Mouse (Mus musculus) 416B (cell line): ENCODE measurements at regions not wholly inside any gene's neighbourhood (a gene's known extent, or its start where the extent isn't known, plus 50 kb on each side); places are given as distances from the start of the nearest gene placed in this dataset.

Source experiments
- DNase-seq: peaks from one replicate; pipeline ENCODE4 v3.0.0; 2011; ENCODE audit warnings: low read depth

DNA sequence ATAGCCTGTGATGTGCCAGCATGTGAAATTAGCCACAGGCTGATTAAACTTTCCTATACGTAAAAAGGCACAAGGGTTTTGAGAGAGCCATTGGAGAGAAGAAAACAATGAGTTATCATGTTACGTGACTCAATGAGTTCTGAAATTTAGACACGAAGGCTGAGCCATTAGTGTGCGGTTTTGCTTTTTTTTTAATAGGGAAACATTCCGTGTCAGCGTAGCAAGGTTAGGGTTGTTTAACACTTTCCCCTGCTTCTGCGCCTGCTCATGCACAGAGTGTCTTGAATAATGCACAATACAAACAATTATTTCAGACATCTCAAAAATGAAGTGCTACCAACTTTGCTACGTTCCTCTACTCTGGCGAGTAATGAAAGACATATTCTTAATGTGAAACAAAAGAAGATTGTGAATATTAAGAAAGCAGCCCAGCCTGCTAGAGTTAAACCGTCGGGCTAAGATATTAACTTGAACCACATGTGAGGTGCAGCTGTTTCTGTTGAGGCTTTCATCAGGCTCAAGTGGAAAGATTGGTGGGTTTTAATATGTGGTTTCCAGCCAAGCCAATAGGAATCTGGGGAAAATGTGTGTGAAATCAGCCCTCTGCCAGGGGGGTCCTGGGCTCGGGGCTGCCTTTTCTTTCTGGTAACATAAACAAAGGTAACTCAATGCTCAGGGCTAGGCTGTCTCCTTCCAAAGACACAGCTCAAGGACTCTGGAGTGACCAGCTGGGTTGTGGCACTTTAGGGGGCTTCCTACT lies 287.2 kb downstream of the Slc4a3 start:
- no peak for DNase-seq

DNA sequence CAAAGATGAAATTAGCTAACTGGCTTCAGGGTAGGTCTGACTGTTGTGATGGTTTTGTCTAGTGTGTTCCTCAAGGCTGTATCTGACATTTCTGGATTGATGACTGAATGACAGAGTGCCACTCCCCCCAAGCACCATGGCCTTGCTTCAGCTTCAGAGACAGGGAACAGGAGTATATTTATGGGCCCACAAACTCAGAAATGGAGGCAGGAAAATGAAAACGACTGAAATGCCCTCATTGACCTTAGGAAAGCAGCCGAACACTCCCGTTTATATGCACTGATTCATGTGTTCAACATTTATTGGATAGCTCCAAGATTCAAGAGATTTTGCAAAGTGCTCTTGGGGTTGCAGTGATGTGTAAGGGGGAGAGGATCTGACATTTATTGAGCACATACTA lies 288.3 kb downstream of the Slc4a3 start:
- no peak for DNase-seq

DNA sequence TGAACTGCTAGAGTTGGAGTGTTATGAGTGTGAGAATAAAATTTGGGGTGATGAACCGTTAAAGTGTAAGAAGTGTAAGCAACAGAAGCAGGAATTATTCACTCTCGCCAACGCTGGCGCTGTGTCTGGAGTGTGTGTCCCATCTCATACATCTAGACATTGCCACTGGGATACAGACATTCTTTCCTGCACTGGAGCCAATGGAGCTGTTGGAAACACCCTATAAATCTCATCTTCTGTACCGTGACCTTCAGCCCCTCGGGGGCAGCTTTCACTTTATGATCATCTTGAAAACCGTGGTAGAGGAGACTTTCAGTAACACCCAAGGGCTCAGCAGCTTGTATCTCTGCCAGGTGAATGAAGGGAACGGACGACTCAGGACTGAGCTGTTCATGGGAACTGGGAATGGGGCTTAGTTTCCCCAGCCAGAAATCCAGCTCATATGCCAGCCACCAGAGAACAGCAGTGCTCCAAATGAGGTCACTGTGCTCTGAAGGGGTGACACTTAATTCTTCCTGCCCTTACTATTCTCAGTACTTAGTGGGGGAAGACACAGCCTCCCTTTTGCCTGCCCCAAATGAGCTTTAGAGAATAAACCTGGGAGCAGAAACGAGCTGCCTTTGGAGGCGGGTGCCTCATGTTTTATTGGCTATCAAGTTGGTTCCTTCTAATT lies 293.6 kb downstream of the Slc4a3 start:
- DNase-seq = no peak

DNA sequence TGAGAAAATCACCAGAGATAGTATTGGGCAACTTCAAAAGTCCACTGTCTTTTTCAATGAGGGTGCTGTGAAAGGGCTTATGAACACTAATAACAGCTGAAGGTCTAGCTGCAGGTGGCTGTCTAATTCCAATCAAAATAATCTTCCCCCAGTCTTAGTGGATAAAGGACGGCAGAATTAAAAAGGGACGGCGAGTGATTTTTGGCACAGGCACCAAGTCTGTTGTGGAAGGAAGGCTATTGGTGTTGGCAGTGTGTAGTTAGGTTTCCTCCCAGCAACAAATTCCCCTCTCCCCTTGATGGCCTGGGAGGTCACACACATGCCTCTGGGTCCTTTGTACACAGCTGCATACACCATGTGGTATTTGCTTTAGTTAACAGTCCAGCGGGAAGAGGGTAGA lies 296.3 kb downstream of the Slc4a3 start:
- no peak for DNase-seq

DNA sequence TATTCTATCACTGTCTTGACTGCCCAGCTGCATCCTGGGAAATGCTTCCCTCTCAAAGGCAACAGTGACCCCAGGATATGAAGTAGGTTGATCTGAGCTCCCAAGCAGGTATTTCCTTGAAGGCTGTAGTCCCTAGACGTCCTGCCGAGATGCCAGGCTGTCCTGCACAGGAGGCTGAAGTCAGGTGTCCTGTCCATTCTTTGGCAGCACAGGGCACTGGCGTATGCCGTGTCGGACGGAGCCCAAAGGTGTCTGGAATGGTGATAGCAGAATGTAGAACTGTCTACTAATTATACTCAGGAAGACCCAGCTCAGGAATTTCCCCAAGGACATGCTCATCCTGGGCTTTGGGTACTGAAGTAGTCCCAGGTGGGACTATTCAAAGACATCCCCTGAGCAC lies 297.3 kb downstream of the Slc4a3 start:
- no peak for DNase-seq

DNA sequence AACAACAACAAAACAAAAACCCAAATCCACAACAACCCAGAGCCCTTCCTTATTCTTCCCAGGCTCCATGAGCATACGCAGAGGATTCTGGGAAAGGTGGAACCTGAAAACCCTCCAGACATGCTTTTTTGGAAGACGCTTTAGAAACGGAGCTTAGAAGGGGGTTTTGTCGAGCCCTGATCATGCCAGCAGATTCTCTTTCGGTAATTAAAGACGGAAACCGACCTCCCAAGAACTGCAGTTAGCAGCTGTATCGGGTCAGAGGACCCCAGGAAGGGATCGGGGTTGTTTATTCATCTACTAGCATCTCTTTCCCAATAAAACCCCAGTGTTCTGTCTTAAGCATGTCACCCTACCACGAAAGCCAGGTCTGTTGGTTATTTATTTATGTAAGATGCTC lies 298.1 kb downstream of the Slc4a3 start:
- no peak for DNase-seq

DNA sequence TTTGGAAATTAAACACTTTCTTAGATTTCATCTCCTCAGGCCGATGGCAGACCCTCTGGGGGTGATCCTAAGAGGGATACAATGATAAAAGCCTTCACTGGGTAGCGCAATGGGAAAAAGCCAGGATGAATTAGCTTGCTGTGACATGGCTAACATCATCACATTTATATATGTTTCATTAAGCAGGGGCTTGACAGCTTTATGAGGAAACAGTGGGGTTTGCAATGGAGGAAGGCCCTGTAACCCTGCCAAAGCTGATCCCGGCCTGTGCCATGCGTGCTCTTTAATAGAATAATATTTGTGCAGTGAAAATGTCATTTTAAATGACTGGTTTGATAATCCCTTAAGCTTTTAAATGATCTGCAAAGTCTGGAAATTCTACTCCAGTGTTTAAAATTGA lies 298.5 kb downstream of the Slc4a3 start:
- DNase-seq = no peak

DNA sequence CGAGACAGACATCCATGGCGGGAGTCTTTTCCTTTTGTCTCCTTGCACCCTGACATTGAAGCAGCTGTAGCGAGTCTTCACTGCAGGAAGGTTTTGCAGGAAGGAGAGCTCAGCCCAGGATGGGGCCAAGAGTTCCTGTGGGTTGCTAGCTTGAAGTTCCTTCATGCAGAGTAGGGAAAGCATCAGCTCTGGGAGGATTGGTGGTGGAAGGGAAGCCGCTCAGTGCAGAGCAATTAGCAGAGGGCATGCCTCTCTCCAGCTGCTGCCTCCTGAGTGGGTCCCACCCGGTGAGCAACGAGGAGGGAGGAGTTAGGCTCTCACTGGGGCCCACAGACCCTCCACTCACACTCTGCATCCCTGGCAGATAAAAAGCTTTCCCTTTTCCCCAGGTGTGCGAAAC lies 298.9 kb downstream of the Slc4a3 start:
- DNase-seq = no peak

DNA sequence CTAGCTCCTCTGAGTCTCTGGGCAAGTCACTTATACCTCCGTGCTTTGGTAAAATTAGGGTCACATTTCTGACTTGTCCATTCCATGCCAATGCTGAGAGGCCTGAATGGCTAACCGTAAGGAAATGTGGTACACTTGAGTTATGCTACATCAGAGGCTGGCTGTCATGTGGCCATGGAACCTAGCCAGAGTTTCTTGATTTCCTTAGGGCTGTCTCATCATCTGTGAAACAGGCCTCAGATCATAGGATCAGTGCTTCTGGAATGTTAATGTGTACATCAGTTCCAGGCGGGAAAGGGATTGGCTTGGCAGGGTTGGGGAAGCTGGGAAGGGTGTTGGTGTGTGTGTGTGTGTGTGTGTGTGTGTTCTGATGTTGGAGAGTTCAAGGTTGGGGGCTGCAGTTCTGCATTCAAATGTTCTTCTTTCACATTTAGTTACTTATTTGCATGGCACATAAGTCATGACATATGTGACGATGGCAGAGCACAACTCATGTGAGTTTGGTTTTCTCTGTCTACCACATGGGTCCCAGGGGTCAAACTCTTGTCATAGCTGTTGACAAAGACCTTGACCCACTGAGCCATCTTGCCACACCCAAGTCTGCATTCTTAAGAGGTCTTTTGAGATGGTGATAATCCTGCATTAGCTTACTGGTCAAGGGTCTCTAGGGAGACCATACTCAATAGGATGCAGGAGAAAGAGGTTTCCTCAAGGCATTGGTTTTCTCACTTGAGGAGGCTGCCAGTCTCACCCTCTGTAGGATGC lies 299.9 kb downstream of the Slc4a3 start:
- no peak for DNase-seq

DNA sequence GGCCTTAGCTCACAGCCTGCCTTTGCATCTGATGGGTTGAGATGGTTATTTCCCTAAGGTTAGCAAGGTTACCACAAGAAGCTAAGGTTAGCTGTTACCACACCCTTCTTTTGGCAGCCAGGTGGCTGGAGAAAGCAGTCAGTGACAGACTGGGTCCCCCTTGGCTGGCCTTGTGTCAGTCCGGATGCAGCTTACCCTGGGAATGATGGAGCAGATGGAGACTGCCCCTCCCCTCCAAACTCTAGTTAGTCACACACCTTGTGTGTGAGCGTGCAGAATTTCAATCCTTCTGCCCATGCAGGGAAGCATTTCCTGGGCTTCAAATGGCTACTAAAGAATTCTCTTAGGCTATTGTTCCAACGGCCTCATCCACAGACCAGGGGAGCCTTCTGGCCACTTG lies 301.6 kb downstream of the Slc4a3 start:
- no peak for DNase-seq

DNA sequence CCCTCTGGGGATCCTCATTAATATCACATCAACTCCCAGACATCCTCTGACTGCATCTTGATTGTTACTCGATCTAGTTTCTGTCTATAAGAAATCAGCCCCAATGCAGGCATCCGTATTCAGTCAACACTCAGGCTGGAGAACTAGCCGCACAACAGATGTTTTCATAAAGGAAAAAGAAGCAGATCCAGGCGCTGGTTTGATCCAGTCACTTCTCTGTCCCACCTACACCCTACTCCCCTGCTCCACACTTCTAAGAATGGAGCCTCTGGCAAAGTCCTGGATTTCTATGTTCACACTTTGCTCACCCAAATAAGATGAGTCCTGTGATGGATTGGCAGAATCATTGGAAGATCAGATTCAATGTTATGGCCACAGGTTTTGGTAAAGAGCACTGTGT lies 302.4 kb downstream of the Slc4a3 start:
- DNase-seq = no peak

DNA sequence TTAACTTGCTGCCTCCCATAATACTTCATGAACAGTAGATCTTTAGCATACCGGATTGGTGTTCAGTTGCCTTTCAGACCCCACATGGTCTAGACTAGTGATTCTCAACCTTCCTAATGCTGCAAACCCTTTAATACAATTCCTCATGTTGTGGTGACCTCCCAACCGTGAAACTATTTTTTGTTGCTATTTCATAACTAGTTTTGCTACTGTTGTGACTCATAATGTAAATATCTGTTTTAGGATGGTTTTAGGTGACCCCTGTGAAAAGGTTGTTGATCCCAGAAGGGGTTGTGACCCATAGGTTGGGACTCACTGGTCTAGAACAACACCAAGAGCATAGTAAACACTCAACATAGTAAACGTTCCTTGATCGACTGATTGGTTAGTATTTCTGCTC lies 304.1 kb downstream of the Slc4a3 start:
- no peak for DNase-seq

DNA sequence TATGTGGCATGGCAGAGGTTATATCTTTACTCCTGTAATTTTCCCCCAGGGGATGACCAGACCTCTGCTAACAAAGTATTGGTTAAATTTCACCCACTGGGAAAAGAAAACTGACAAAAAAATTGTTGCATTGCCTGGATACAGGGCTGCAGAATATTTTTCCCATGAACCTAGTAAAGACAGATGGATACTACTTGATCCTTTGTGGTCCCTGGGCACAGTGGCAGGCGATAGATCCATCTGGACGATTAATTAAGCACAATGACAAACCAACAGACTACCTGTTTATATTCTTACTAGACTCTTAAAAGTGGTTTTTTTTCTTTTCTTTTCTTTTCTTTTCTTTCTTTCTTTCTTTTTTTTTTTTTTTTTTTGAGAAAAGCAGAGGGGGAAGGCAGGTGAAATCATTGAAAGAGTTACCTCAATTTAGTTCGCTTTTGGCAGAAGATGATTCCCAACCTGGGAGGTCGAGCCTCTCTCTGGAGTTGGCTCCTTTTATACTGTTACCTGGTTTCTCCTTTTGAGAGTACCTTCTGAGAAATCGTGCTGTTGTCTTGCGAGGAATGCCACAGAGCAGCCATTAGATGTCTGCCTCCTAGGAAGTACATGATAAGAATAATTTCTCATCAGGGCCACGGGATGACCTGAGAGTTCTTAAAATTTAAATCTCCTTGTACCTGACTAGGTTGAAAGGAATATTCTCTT lies 312.6 kb downstream of the Slc4a3 start:
- no peak for DNase-seq

DNA sequence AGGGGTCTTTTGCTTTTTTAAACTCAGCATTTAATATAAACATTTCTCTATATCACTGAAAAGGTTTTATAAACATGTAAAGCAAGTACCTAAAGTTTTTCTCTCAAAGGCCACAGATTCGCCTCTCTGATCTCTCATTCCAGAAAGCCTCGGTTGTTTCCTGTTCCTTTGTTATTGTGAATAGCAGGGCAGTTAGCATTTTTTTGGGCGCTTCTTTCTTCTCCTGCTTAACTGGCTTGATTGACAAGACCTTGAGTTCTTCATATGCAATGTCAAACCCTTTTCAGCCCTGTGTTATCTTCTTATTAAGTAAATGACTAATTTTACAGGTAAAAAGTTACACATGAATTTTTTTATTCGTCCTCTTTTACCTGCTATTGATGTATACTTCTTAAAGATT lies 316.7 kb downstream of the Slc4a3 start:
- DNase-seq = no peak

DNA sequence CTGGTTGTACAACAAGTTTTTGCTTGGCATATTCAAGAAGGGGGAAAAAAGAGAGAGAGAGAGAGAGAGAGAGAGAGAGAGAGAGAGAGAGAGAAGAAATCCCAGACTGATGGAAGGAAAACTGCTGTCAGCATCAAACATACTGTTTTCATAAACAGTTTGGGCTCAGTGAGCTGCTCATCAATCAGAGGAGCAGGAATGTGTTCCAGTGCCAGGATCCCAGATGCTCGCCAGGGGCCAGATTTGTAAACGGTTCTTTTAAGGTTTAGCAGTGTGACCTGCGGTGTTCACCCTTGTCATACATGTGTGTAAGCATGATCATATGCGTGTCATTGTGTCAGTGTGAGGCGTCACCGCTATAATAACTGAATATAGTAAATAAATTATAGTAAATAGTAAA lies 320.5 kb downstream of the Slc4a3 start:
- DNase-seq = no peak

DNA sequence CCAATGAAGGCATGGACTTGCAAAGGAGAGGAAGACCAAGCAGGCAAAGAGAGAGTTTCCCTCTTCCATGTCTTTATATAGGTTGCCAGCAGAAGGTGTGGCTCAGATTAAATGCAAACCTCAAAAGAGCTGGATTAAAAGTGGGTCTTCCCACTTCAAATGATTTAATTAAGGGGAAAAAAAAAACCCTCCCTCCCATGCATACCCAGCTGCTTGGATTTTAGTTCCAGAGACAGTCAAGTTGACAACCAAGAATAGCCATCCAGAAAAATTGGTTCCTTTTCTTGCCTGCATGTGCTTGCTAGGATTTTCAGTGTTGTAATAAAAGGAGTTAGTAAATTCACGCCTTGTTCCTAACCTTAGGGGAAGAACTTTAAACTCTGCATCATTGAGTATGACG lies 323.3 kb downstream of the Slc4a3 start:
- DNase-seq = no peak

DNA sequence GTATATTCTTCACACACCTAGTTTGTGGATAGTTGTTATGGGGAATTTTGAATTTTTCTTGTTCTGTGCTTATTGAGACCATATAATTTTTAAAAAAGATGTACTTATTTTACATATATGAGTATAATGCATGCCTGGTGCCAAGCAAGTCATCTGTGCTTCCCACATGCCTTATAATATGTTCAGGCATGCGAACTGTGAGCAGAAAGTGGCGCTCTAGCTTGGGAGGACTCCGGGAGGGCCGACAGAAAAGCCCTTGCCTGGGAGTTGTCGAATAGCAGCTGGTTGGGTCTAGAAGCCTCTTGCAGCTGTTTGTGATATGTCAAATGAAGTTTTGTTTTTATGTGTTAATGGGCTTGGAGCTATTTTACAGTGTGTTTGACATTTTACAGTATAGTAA lies 323.8 kb downstream of the Slc4a3 start:
- no peak for DNase-seq

DNA sequence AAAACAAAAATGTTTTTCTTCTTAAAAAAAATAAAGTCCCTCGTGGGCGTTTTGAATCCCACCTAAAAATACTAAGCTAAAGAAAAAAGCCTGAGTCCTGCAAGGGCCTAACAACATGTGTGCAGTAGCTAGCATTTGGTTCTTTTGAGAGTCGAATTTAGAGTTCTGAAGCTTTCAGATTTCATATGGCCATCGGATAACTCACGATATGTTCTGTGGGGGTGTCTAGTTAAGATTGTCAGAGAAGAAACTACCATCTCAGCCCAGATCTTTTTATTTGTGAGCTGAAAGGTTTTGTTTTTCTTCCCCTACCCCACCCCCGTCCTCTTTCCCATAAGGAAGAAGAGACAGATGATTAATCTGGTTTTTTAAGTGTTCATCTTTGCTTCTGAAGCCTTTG lies 327.8 kb downstream of the Slc4a3 start:
- no peak for DNase-seq

DNA sequence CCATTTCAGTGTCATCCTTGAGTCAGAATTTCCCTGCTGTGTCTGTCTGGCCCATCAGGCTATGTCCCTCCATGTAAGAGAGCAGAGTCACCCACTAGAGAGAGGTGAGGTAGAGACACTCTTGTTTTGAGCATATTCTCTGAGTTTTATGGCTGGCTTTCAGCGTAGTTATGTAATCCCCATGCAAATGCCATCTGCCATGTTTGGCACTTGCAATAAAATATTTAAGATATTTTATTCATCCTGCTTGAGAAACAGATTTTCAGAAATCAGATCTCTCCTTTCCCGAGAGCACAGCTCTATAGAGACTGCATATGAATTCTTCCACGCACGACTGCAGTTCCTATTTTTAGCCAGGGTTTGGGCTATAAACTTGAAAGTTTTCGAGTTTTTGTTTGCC lies 331.1 kb downstream of the Slc4a3 start:
- no peak for DNase-seq

DNA sequence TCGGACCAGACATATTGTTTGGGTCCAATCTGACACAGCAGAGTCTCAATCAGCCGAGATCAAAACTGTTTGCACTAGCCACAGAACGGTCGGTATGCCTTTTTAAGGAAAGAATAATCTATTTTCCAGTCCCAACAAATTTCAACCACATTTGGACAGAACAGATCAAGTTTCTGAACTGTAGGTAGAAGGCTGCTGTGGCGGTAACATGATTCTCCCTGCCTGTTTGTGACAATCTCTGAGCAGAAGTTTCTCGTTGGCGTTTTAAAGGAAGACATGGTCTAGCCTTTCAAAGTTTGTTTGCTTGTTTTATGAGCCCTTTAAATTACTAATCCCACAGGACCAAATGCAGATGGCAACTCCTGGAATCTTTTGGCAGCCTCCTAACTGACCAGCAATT lies 339.6 kb downstream of the Slc4a3 start:
- no peak for DNase-seq

DNA sequence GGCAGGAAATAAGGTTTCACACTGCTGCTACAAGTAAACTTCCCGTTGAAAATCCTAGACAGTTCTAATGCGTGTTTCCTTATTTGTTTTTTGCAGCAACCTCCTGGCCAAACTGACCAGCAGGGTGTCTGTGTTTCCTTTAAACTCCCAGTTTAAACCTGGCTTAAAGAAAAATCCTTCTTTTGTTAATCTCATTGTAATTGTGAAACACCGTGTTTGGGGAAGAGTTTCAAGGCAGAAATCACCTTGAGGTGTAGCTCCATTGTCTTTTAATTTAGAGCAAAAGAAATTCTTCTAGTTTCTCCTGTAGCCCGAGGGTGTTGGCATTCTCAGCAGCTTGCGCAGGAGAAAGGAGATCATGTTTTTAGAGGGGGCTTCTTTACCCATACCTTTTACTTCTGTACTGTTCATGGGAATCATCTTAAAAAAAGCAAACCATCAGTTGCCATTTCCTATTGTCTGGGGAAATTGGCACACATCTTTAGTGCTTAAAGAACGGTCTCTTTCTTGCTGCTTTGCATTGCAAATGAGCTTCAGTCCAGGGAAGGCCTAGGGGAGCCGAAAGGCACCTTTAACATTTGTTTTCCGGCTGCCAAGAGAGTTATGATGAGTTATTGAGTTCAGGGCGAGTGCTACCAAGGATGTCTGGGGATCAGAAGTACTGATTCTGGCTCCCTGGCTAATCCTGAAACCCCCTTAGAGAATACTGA lies 342.6 kb downstream of the Slc4a3 start:
- no peak for DNase-seq
